Mouse (Mus musculus) heart, embryonic 13.5 days (tissue): ENCODE data around the gene Mapk13. TPM values are rescaled to one million over a fixed set of nuclear protein-coding genes. Genes with fewer than 3 reads are reported as not detected.

Experiments used
- ATAC-seq: fragments of 200-750 bp; cut with Nextera tagmentation; 2 replicates; pipeline ENCODE4 v1.8.0; 2017; ENCODE audit warnings: moderate TSS enrichment; ENCODE audit not compliant: insufficient number of reproducible peaks, low FRiP score, low TSS enrichment; ENCODE audit errors: extremely low read depth
- H3K27ac ChIP-seq: fragments of 300-500 bp; sonication (generic); replicated peaks from 2 replicates; pipeline ENCODE4 v1.5.1; 2015; ENCODE audit warnings: moderate library complexity, mild to moderate bottlenecking, inconsistent platforms
- H3K27me3 ChIP-seq: fragments of 300-500 bp; sonication (generic); replicated peaks from 2 replicates; pipeline ENCODE4 v1.6.1; 2015; ENCODE audit warnings: mild to moderate bottlenecking, inconsistent platforms
- H3K36me3 ChIP-seq: fragments of 300-500 bp; sonication (generic); 2 replicates; pipeline ENCODE4 v1.6.1; 2015; ENCODE audit warnings: mild to moderate bottlenecking, inconsistent platforms
- H3K4me1 ChIP-seq: fragments of 300-500 bp; sonication (generic); 2 replicates; pipeline ENCODE4 v1.6.1; 2015; ENCODE audit warnings: inconsistent platforms
- H3K4me2 ChIP-seq: fragments of 300-500 bp; sonication (generic); 2 replicates; pipeline ENCODE4 v1.6.1; 2015; ENCODE audit warnings: inconsistent platforms, mild to moderate bottlenecking, moderate library complexity
- H3K4me3 ChIP-seq: fragments of 300-500 bp; sonication (generic); 2 replicates; pipeline ENCODE4 v1.5.1; 2015; ENCODE audit warnings: moderate library complexity, mild to moderate bottlenecking, inconsistent platforms
- H3K9ac ChIP-seq: fragments of 300-500 bp; sonication (generic); 2 replicates; pipeline ENCODE4 v1.6.1; 2015; ENCODE audit warnings: inconsistent platforms, mild to moderate bottlenecking, moderate library complexity
- H3K9me3 ChIP-seq: fragments of 300-500 bp; sonication (generic); 2 replicates; pipeline ENCODE4 v1.6.1; 2016; ENCODE audit warnings: inconsistent platforms
- WGBS: fragments of 180-500 bp; shearing (Covaris S2); methylation state at CpG from one replicate; pipeline ENCODE4 v1.1.7; 2015; ENCODE audit warnings: mixed read lengths; 5-methylcytosine and 5-hydroxymethylcytosine counted together
- polyA plus RNA-seq: library from polyadenylated mRNA; unstranded; fragments of >200 nt; fragmentation: Nextera tagmentation; extraction: Ambion mirVana; gene quantifications from 2 replicates; pipeline ENCODE4 v1.2.1, GENCODE M21; 2015

The Mapk13 gene
- polyA plus RNA-seq, 1 experiment from 2014 or later = 7.1 TPM

- Histone ChIP-seq H3K27me3 (no peaks in the 10 kb centered on the region), H3K4me3 (peak within 1 kb of the TSS; percentile 87), H3K9ac (peak within 1 kb of the TSS; percentile 100), H3K9me3 (no peaks in the 10 kb centered on the region), H3K4me2 (peak within 1 kb of the TSS; percentile 96), H3K27ac (peak within 1 kb of the TSS; percentile 99), H3K36me3 (peaks cover 6% of the 10 kb centered on the region), H3K4me1 (peaks cover 40% of the 10 kb centered on the region)
- under 1% methylated on average over 80 of the region's 99 CpGs for WGBS
- ATAC-seq = peak; percentile 67
Measured at GRCm38 (mm10) chr17:28800671-28801412, 31.7 kb downstream of the Mapk13 start, which contains the start of gene Brpf3. Gene Brpf3, plus strand, starts transcription at chr17:28801090.

- ATAC-seq = peak; percentile 97
- under 1% methylated on average over 40 of the region's 42 CpGs for WGBS
- Histone ChIP-seq H3K27ac (peak overlapping the region; percentile 99), H3K4me1 (peaks cover 40% of the 10 kb centered on the region), H3K27me3 (no peaks in the 10 kb centered on the region), H3K9me3 (no peaks in the 10 kb centered on the region), H3K4me3 (peak overlapping the region; percentile 87), H3K9ac (peak overlapping the region; percentile 100), H3K36me3 (peaks cover 13% of the 10 kb centered on the region), H3K4me2 (peak overlapping the region; percentile 96)
Measured at GRCm38 (mm10) chr17:28801474-28802005, 32.4 kb downstream of the Mapk13 start.

GRCm38 (mm10) chr17:28802006-28802481 is 32.9 kb downstream of the Mapk13 start:
- Histone ChIP-seq H3K4me1 (peaks cover 42% of the 10 kb centered on the region), H3K27ac (peak overlapping the region; percentile 99), H3K27me3 (no peaks in the 10 kb centered on the region), H3K9ac (peak overlapping the region; percentile 94), H3K4me3 (peak overlapping the region; percentile 87), H3K4me2 (peak overlapping the region; percentile 96), H3K9me3 (no peaks in the 10 kb centered on the region), H3K36me3 (peaks cover 18% of the 10 kb centered on the region)
- WGBS = under 1% methylated on average over 18 of the region's 18 CpGs
- no peak for ATAC-seq

GRCm38 (mm10) chr17:28803316-28803715 is 34.2 kb downstream of the Mapk13 start:
- H3K27me3 ChIP-seq = no peaks in the 10 kb centered on the region
- WGBS = 45% methylated on average over 1 of the region's 1 CpGs
- H3K36me3 ChIP-seq = peaks cover 29% of the 10 kb centered on the region
- ATAC-seq = no peak
- H3K4me3 ChIP-seq = no peak overlapping the region
- H3K9ac ChIP-seq = peak overlapping the region; percentile 94; the same call in 1 of the 2 replicates
- H3K4me2 ChIP-seq = peak overlapping the region; percentile 96
- peaks cover 42% of the 10 kb centered on the region for H3K4me1 ChIP-seq
- no peaks in the 10 kb centered on the region for H3K9me3 ChIP-seq
- H3K27ac ChIP-seq = peak overlapping the region; percentile 48

GRCm38 (mm10) chr17:28804973-28805372 is 35.9 kb downstream of the Mapk13 start:
- H3K9me3 ChIP-seq = no peaks in the 10 kb centered on the region
- 80% methylated on average over 6 of the region's 6 CpGs for WGBS
- no peak overlapping the region for H3K9ac ChIP-seq
- H3K27me3 ChIP-seq = no peaks in the 10 kb centered on the region
- H3K36me3 ChIP-seq = peaks cover 46% of the 10 kb centered on the region
- ATAC-seq = no peak
- peaks cover 37% of the 10 kb centered on the region for H3K4me1 ChIP-seq
- H3K4me2 ChIP-seq = no peak overlapping the region
- H3K27ac ChIP-seq = no peak overlapping the region
- no peak overlapping the region for H3K4me3 ChIP-seq

- no peak overlapping the region for H3K4me3 ChIP-seq
- no peak for ATAC-seq
- peaks cover 64% of the 10 kb centered on the region for H3K36me3 ChIP-seq
- H3K9ac ChIP-seq = no peak overlapping the region
- H3K4me2 ChIP-seq = no peak overlapping the region
- H3K27ac ChIP-seq = no peak overlapping the region
- no peaks in the 10 kb centered on the region for H3K9me3 ChIP-seq
- no peaks in the 10 kb centered on the region for H3K27me3 ChIP-seq
- peaks cover 35% of the 10 kb centered on the region for H3K4me1 ChIP-seq
- 91% methylated on average over 19 of the region's 19 CpGs for WGBS
Measured at GRCm38 (mm10) chr17:28806770-28807169, 37.7 kb downstream of the Mapk13 start.

- Histone ChIP-seq H3K4me2 (no peak overlapping the region), H3K4me1 (peaks cover 18% of the 10 kb centered on the region), H3K36me3 (peaks cover 82% of the 10 kb centered on the region), H3K27ac (no peak overlapping the region), H3K9ac (no peak overlapping the region), H3K4me3 (no peak overlapping the region), H3K9me3 (no peaks in the 10 kb centered on the region), H3K27me3 (no peaks in the 10 kb centered on the region)
- WGBS = 94% methylated on average over 8 of the region's 8 CpGs
- ATAC-seq = no peak
Measured at GRCm38 (mm10) chr17:28808714-28809113, 39.6 kb downstream of the Mapk13 start.

GRCm38 (mm10) chr17:28809175-28809831 is 40.2 kb downstream of the Mapk13 start:
- H3K4me3 ChIP-seq = no peak overlapping the region
- 73% methylated on average over 10 of the region's 10 CpGs for WGBS
- H3K4me1 ChIP-seq = peaks cover 14% of the 10 kb centered on the region
- peaks cover 86% of the 10 kb centered on the region for H3K36me3 ChIP-seq
- no peaks in the 10 kb centered on the region for H3K27me3 ChIP-seq
- no peaks in the 10 kb centered on the region for H3K9me3 ChIP-seq
- no peak overlapping the region for H3K27ac ChIP-seq
- H3K4me2 ChIP-seq = no peak overlapping the region
- ATAC-seq = no peak
- no peak overlapping the region for H3K9ac ChIP-seq

- ATAC-seq = no peak
- H3K27me3 ChIP-seq = no peaks in the 10 kb centered on the region
- WGBS = 83% methylated on average over 10 of the region's 10 CpGs
- H3K9ac ChIP-seq = no peak overlapping the region
- no peak overlapping the region for H3K27ac ChIP-seq
- peaks cover 30% of the 10 kb centered on the region for H3K4me1 ChIP-seq
- H3K4me3 ChIP-seq = no peak overlapping the region
- peaks cover 93% of the 10 kb centered on the region for H3K36me3 ChIP-seq
- no peak overlapping the region for H3K4me2 ChIP-seq
- no peaks in the 10 kb centered on the region for H3K9me3 ChIP-seq
Measured at GRCm38 (mm10) chr17:28812345-28812744, 43.2 kb downstream of the Mapk13 start.

GRCm38 (mm10) chr17:28814529-28815097 is 45.5 kb downstream of the Mapk13 start:
- Histone ChIP-seq H3K9me3 (no peaks in the 10 kb centered on the region), H3K9ac (peak overlapping the region; percentile 38), H3K27ac (peak overlapping the region; percentile 85), H3K4me3 (no peak overlapping the region), H3K27me3 (no peaks in the 10 kb centered on the region), H3K4me1 (peaks cover 24% of the 10 kb centered on the region), H3K36me3 (peaks cover 94% of the 10 kb centered on the region), H3K4me2 (no peak overlapping the region)
- ATAC-seq = no peak
- 84% methylated on average over 18 of the region's 18 CpGs for whole genome bisulfite sequencing

- H3K27ac ChIP-seq = peak overlapping the region; percentile 85
- H3K27me3 ChIP-seq = no peaks in the 10 kb centered on the region
- peaks cover 22% of the 10 kb centered on the region for H3K4me1 ChIP-seq
- peaks cover 94% of the 10 kb centered on the region for H3K36me3 ChIP-seq
- ATAC-seq = peak; percentile 54; the same call in 1 of the 2 replicates
- WGBS = 40% methylated on average over 10 of the region's 10 CpGs
- H3K4me2 ChIP-seq = no peak overlapping the region
- no peak overlapping the region for H3K4me3 ChIP-seq
- no peaks in the 10 kb centered on the region for H3K9me3 ChIP-seq
- H3K9ac ChIP-seq = no peak overlapping the region
Measured at GRCm38 (mm10) chr17:28815384-28816004, 46.4 kb downstream of the Mapk13 start.
